Mouse (Mus musculus) layer of hippocampus, adult 2 months (tissue): ENCODE data around the gene Map9. TPM values are rescaled to one million over a fixed set of nuclear protein-coding genes. Genes with fewer than 3 reads are reported as not detected.
"Not testable (repeated sequence)": the region's sequence is repeated elsewhere in the genome, so short reads cannot be mapped to it uniquely, and the experiment has no call there.

ENCODE experiments used
- DNase-seq, 2 experiments: peaks; one replicate each; pipeline ENCODE4 v3.0.0; 2022; ENCODE audit warnings: low spot score in 2 of 2
- H3K27ac ChIP-seq: fragments of 200-600 bp; 2 replicates; pipeline ENCODE4 v1.8.1; 2022
- H3K4me3 ChIP-seq: fragments of 200-600 bp; 2 replicates; pipeline ENCODE4 v1.8.1; 2022; ENCODE audit warnings: mild to moderate bottlenecking
- CTCF ChIP-seq: fragments of 200-600 bp; conservative IDR thresholded peaks from 2 replicates; pipeline ENCODE4 v1.8.1; 2022; ENCODE audit warnings: antibody characterized with exemption, mild to moderate bottlenecking, moderate library complexity
- long read RNA-seq, 2 experiments: library from polyadenylated mRNA; stranded (forward); transcript quantifications; one replicate each; pipeline ENCODE4 v2.0.0; 2021; ENCODE audit warnings: borderline mapping rate in 2 of 2
- total RNA-seq, 2 experiments: library from RNA; stranded (reverse); gene quantifications; 2 replicates each; pipeline ENCODE4 v1.2.3; 2021

Map9 gene
- total RNA-seq: 10 to 100 TPM; 73.7 to 81.2 TPM
- long read RNA-seq, experiment 1, full-length matches to known transcripts: 2 of 8 reads
- long read RNA-seq, experiment 1, partial matches to known transcripts: 1 of 8 reads
- long read RNA-seq, experiment 1, other reads (novel, unspliced or antisense): 5 of 8 reads
- long read RNA-seq, experiment 2, full-length matches to known transcripts: 16 of 36 reads
- long read RNA-seq, experiment 2, partial matches to known transcripts: 5 of 36 reads
- long read RNA-seq, experiment 2, other reads (novel, unspliced or antisense): 15 of 36 reads

GRCm38 (mm10) chr3:82357797-82358524 lies at the start of gene Map9:
Map9 (plus strand) TSS chr3:82358044.
- DNase-seq: peak; percentile 97 to 100
- Histone ChIP-seq H3K27ac (peak within 1 kb of the TSS; percentile 95), H3K4me3 (peak within 1 kb of the TSS; percentile 69)
- no peak for TF ChIP-seq CTCF

- no peak for TF ChIP-seq CTCF
These were observed 42.1 kb upstream of the Map9 start for GRCm38 (mm10) chr3:82315728-82316127.

GRCm38 (mm10) chr3:82326736-82327135 lies 31.1 kb upstream of the Map9 start:
- not testable (repeated sequence) for H3K27ac ChIP-seq, DNase-seq, H3K4me3 ChIP-seq

More at GRCm38 (mm10) chr3:82315728-82316127, 42.1 kb upstream of the Map9 start:
- DNase-seq: no peak
- Histone ChIP-seq H3K4me3 (no peak overlapping the region), H3K27ac (no peak overlapping the region)

- no peak for TF ChIP-seq CTCF
- no peak for DNase-seq
- H3K4me3 ChIP-seq: no peak overlapping the region
- H3K27ac ChIP-seq: no peak overlapping the region
These were observed 25.8 kb upstream of the Map9 start for GRCm38 (mm10) chr3:82332067-82332466.

- TF ChIP-seq CTCF: no peak
- no peak overlapping the region for H3K4me3 ChIP-seq
- H3K27ac ChIP-seq: no peak overlapping the region
- no peak for DNase-seq
These were observed 25.3 kb upstream of the Map9 start for GRCm38 (mm10) chr3:82332536-82332935.

DNA sequence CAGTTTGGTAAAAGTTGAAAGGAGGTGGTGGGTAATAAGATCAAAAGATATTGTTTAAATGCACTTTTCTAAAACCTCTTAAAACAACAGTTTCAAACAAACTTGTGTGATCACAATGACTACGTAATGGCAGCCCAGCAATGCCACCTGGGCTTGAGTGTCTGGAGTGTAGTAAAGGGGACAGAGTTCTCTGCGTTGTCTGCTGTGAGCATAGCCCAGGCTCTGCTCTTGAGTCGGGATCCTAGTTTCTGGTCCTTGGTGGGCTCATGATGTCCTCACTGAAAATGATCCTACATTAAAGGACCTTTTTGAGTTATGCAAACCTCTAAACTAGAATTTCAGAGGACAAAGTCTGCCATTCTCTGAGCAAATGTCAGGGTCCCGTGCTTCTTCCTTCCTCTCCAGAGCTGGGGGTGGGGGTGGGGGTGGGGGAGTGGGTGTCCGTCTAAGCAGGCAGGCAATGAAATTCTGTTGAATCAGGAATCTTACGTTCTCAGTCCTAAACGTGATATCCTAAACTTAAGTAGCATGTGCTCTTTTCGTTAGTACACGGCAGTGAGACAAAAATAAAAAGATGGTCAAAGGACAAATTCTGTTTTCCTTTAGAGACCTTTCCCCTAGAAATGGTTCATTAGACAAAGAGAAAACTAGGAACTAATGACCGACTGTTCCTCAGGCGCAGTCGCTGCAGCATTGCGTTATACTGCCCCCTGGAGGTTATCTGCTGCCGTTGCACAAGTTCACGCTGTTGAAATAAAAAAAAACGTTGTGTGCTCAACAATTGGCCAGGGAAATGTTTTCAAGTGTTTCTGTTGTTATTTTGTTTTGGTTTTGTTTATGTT lies 24.5 kb upstream of the Map9 start:
- H3K4me3 ChIP-seq: peak overlapping the region; percentile 49
- H3K27ac ChIP-seq: peak overlapping the region; percentile 50
- peak; percentile 53 to 76 for DNase-seq
- peak; percentile 98 for TF ChIP-seq CTCF

DNA sequence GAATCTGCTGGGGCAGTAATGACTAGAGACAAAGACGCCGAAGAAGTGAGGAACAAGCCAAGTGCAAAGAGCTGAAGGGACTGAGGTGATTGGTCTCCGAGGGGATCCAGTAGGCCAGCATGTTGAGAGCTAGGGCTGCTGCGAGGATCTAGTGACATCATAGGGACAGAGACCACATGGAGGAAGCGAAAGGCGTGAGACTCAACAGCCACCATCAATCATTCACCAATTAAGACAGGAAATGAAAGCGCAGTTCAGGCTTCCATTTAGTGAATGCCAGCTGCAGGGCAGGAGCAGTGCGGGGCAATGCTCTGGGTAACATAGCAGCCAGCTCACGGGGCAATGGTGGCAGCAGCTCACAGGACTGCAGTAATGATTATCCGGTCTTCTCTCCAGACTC lies 17.7 kb upstream of the Map9 start:
- Histone ChIP-seq H3K27ac (no peak overlapping the region), H3K4me3 (no peak overlapping the region)
- TF ChIP-seq CTCF: no peak
- no peak for DNase-seq

DNA sequence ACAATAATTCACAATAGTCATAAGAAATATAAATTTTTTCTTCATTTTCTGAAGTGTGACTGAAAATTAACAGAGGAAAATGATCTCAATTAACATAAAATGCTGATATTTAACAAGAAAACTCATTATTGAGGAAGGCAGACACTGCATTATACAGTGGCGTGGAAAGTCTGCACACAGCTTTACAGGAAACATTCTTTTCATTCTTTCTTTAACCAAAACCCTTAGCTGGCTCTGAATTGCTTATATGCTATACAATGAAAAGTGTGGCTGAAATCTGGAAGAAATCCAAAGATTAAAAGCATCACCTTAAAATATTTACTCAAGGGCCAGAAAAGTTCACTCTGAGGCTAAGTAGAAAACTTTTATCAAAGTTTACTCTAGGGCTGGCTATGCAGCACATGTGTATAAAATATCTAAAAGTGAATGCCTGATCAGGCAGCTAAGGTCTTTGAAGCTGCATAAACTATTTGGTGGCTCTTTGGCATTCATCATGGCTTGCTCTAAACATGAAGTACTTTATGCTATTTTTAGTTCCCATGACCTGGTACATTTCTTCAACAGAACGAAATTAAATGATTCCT lies 9.5 kb upstream of the Map9 start:
- no peak overlapping the region for H3K4me3 ChIP-seq
- H3K27ac ChIP-seq: no peak overlapping the region
- no peak for DNase-seq
- TF ChIP-seq CTCF: no peak

DNA sequence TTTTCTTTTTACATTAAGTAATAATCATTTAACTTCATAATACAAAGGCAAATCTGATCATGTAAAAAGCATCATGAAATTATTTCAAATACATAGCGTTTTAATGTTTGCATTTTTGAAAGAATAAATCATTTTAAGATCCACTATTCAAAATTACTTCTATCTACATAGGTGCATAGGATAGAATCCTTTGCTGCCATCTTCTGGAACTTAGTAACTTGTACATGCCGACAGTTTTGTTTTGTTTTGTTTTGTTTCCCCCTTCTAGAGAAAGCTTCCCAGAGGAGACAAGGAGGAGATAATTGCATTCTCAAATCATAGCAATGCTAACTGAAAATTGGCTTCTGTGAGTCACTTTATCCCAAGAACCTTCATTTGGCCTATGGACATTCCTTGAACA lies 7.5 kb upstream of the Map9 start:
- no peak for DNase-seq
- Histone ChIP-seq H3K4me3 (no peak overlapping the region), H3K27ac (no peak overlapping the region)
- TF ChIP-seq CTCF: peak; percentile 79

DNA sequence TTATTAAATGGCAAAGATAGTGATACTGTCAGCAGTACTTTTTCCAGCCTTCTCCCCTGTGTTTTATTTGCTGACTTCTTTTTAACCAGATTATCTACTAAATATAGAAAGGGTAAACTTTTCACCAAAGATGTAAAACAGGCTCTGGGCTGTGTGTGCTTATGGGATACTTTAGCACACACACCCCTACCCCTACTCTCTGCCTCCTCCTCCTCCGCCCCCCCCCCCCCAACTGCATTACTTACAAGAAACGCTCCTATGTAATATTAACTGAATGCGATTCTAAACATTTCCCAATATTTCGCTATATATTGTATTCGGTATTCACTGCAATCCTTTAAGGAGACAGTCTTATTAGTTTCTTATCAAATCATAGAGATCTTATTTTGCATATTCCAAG lies 504 bp upstream of the Map9 start:
- Histone ChIP-seq H3K27ac (peak overlapping the region; percentile 95), H3K4me3 (peak overlapping the region; percentile 69)
- DNase-seq: no peak
- TF ChIP-seq CTCF: no peak

DNA sequence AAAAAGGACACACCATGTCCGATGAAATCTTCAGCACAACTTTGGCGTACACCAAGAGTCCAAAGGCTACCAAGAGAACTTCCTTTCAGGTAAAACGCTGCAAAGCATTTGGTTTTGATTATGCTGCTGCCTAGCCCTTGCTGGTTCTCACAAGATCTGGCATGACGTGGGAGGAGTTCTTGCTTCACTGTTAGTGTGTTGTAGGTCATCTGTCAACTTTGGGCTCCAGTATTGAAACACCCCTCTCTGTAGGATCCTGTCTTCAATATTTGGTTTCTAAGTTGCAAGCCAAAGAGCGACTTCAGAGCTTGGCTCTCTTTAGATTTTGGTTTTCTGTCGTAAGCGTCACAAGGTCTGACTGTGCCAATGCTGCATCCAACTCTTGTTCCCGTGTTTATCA lies 1.2 kb downstream of the Map9 start:
- Histone ChIP-seq H3K4me3 (peak overlapping the region; percentile 69), H3K27ac (no peak overlapping the region)
- no peak for TF ChIP-seq CTCF
- no peak for DNase-seq

DNA sequence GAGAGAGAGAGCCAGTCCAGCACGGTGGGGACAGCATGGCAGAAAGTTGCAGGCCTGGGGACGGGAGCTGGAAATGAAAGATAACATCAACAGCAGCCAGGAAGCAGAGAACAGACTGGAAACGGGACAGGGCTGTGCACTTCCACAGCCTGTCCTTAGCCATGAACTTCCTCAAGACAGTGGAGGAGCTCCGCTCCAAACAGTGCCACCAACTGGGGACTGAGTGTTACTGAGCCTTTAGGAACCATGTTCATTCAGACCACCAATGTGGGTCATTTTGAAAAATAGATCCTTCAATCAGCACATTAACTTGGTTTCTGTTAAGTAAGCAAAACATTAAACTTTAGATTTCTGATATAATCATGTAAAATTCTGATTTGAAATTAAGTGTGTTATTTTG lies 4.6 kb downstream of the Map9 start:
- Histone ChIP-seq H3K27ac (no peak overlapping the region), H3K4me3 (no peak overlapping the region)
- no peak for DNase-seq
- peak; percentile 77 for TF ChIP-seq CTCF

- DNase-seq: peak in 1 of 2 experiments; percentile 37
- peak overlapping the region; percentile 53; the same call in 1 of the 2 replicates for H3K27ac ChIP-seq
- no peak for TF ChIP-seq CTCF
- H3K4me3 ChIP-seq: no peak overlapping the region
These were observed 6.7 kb downstream of the Map9 start for GRCm38 (mm10) chr3:82364505-82364904.
